Mouse (Mus musculus) spleen, postnatal 4 days (tissue): ENCODE measurements around the gene Ifit1bl1.

Source experiments
- DNase-seq, 2 experiments: peaks; one replicate each; pipeline ENCODE4 v3.0.0; 2022; ENCODE audit warnings: low spot score in 2 of 2

Ifit1bl1 gene

GRCm38 (mm10) chr19:34546211-34546610 lies 55.5 kb downstream of the Ifit1bl1 start:
- no peak for DNase-seq
